Mouse (Mus musculus) heart, postnatal 0 days (tissue): ENCODE results near the gene Olfr464.

Experiments used
- CTCF ChIP-seq: IDR thresholded peaks from 2 replicates; pipeline ENCODE4 v1.5.1; 2016; ENCODE audit warnings: antibody characterized with exemption, control low read depth, low read depth
- EP300 ChIP-seq: IDR thresholded peaks from 2 replicates; pipeline ENCODE4 v1.6.1; 2016; ENCODE audit warnings: antibody characterized with exemption, low read depth

- no peak for TF ChIP-seq CTCF
- TF ChIP-seq EP300, result no peak
Observed at GRCm38 (mm10) chr11:87920301-87920700, 466 bp downstream of the Olfr464 start.
